Mouse (Mus musculus): Measurements from ENCODE around the gene Adgre1. TPM values are rescaled to one million over a fixed set of nuclear protein-coding genes. Genes with fewer than 3 reads are reported as not detected.

The Adgre1 gene
- polyA plus RNA-seq, 1 experiment from 2014 or later: 1.3 TPM

DNA sequence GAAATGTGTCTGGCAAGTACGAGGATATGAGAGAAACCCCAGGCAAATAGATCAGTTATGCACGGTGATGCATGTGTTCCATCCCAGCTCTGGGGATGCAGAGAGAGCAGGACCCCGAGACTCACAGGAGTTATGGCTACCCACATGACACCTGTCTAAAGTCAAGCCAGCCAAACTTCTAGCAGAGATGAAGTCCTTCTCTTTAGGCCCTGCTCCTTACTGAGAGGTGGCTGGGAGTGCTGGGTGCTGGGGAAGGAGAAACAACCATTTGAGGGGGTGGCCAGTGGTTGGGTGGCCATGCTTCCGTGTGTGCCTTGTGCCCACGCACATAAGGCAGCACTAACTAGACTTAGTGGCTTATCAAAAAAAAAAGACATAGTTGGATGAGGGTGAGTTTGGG is 8.3 kb upstream of the Adgre1 start:
- WGBS: 93% methylated on average over 5 of the region's 5 CpGs
- H3K27ac ChIP-seq (replicated peaks; ENCODE audit: low read depth, low read length): no peak overlapping the region
- H3K4me2 ChIP-seq (ENCODE audit: low read depth, severe bottlenecking): no peak overlapping the region
- DNase-seq (ENCODE audit: low spot score): no peak
- ATAC-seq (ENCODE audit: insufficient number of reproducible peaks, low FRiP score, low TSS enrichment, low read depth): no peak
- H3K9me3 ChIP-seq (ENCODE audit: control insufficient read depth, low read length): no peaks in the 10 kb centered on the region
- H3K9ac ChIP-seq (ENCODE audit: low read length): no peak overlapping the region
- H3K4me1 ChIP-seq (ENCODE audit: control insufficient read depth, insufficient read depth, low read length): no peaks in the 10 kb centered on the region
- H3K27me3 ChIP-seq (ENCODE audit: control insufficient read depth, insufficient read depth, low read length): no peaks in the 10 kb centered on the region
- H3K36me3 ChIP-seq (ENCODE audit: control insufficient read depth, insufficient read depth, low read length): no peaks in the 10 kb centered on the region
- no peak overlapping the region for H3K4me3 ChIP-seq (ENCODE audit: low read depth, low read length)

DNA sequence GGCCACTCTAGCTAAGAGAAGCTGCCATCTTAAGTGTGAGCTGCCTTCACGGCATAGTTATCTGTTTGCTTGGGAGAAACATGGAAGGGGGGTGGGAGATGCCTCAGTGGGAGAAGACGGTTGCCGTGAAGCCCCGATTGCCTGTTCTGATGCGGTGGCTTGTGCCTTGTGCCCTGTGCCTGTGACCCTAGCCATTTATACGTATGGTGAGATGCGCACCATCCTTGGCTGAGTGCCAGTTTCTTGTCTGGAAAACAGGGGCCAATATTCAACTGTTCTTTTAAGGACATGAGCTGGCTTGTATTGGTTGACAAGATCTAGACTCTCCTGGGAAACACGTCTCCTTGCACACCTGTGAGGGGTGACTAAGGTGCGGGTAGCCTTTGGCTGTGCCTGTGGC is 7.4 kb upstream of the Adgre1 start:
- no peak overlapping the region for H3K27ac ChIP-seq (replicated peaks; ENCODE audit: low read depth, low read length)
- no peak overlapping the region for H3K4me3 ChIP-seq (ENCODE audit: low read depth, low read length)
- H3K9me3 ChIP-seq (ENCODE audit: control insufficient read depth, low read length): no peaks in the 10 kb centered on the region
- H3K4me2 ChIP-seq (ENCODE audit: low read depth, severe bottlenecking): no peak overlapping the region
- ATAC-seq (ENCODE audit: insufficient number of reproducible peaks, low FRiP score, low TSS enrichment, low read depth): no peak
- no peaks in the 10 kb centered on the region for H3K27me3 ChIP-seq (ENCODE audit: control insufficient read depth, insufficient read depth, low read length)
- 93% methylated on average over 9 of the region's 9 CpGs for WGBS
- no peaks in the 10 kb centered on the region for H3K4me1 ChIP-seq (ENCODE audit: control insufficient read depth, insufficient read depth, low read length)
- H3K36me3 ChIP-seq (ENCODE audit: control insufficient read depth, insufficient read depth, low read length): no peaks in the 10 kb centered on the region
- no peak for DNase-seq (ENCODE audit: low spot score)
- no peak overlapping the region for H3K9ac ChIP-seq (ENCODE audit: low read length)

DNA sequence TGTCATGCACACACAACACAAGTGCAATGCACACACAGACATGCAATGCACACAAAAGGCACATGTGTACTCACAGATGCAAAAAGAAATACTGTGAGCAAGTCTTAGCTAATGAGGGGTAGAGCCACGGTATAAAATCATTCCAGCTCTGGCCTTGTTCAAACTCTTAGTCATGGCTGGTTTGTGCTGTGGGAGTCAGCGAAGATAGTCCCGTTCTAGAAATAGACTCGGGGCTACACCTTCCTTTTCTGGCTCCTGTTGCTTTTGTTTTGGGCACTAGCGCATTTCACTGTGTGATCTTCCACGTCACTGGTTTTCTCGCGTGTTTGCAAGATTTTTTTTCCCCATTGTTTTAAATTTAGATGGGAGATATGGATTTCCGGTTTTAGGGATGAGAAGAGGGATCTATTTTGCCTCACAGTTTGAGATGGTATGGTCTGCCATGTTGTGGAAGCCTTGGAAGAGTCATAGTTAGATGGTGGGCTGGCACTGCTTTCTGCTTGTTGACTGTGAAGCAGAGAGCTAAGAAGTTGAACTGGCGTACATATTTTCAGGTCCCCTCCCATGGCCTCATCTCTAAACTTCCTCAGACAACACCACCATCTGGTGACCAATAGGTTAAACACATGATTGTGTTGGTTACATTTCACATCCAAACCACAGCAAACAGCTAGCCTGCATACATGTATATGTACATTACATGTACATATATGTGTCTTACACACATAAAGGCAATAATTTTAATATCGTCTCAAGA is 1.2 kb downstream of the Adgre1 start:
- Histone ChIP-seq H3K4me3 (ENCODE audit: low read depth, low read length) (no peak overlapping the region), H3K9me3 (ENCODE audit: control insufficient read depth, low read length) (no peaks in the 10 kb centered on the region), H3K4me1 (ENCODE audit: control insufficient read depth, insufficient read depth, low read length) (no peaks in the 10 kb centered on the region), H3K9ac (ENCODE audit: low read length) (no peak overlapping the region), H3K4me2 (ENCODE audit: low read depth, severe bottlenecking) (no peak overlapping the region), H3K27ac (replicated peaks; ENCODE audit: low read depth, low read length) (no peak overlapping the region), H3K27me3 (ENCODE audit: control insufficient read depth, insufficient read depth, low read length) (no peaks in the 10 kb centered on the region), H3K36me3 (ENCODE audit: control insufficient read depth, insufficient read depth, low read length) (no peaks in the 10 kb centered on the region)
- DNase-seq (ENCODE audit: low spot score): no peak
- ATAC-seq (ENCODE audit: insufficient number of reproducible peaks, low FRiP score, low TSS enrichment, low read depth): no peak
- WGBS: 90% methylated on average over 11 of the region's 11 CpGs

Other genes starting within 250 kb of the Adgre1 start
- not detected in 2 replicates for gene Cd70, start 208.9 kb upstream of the Adgre1 start, polyA plus RNA-seq (2014; fragmentation: Nextera tagmentation; extraction: Ambion mirVana)
- 0.17 and 0.31 TPM in 2 replicates for gene Tnfsf14, start 164.5 kb upstream of the Adgre1 start, polyA plus RNA-seq (2014; fragmentation: Nextera tagmentation; extraction: Ambion mirVana)
- 0.03 and 0.21 TPM in 2 replicates for gene C3, start 130.6 kb upstream of the Adgre1 start, polyA plus RNA-seq (2014; fragmentation: Nextera tagmentation; extraction: Ambion mirVana)
- 28.2 and 30.8 TPM in 2 replicates for gene Gpr108, start 110.2 kb upstream of the Adgre1 start, polyA plus RNA-seq (2014; fragmentation: Nextera tagmentation; extraction: Ambion mirVana)
- gene Trip10, start 109.2 kb upstream of the Adgre1 start, polyA plus RNA-seq (2014; fragmentation: Nextera tagmentation; extraction: Ambion mirVana): 27.8 and 28.4 TPM in 2 replicates
- 1.6 and 1.7 TPM in 2 replicates for gene Vav1, start 79.6 kb upstream of the Adgre1 start, polyA plus RNA-seq (2014; fragmentation: Nextera tagmentation; extraction: Ambion mirVana)
- not detected in 2 replicates for gene Vmn2r120, start 186.8 kb downstream of the Adgre1 start, polyA plus RNA-seq (2014; fragmentation: Nextera tagmentation; extraction: Ambion mirVana)

Measured in limb, embryonic 11.5 days (tissue).